Mouse (Mus musculus) embryo, embryonic 11 days (tissue): ENCODE results near the gene Parm1.

ENCODE experiments used
- DNase-seq: peaks from one replicate; pipeline ENCODE4 v3.0.0-alpha.2; 2015

Gene Parm1

DNA sequence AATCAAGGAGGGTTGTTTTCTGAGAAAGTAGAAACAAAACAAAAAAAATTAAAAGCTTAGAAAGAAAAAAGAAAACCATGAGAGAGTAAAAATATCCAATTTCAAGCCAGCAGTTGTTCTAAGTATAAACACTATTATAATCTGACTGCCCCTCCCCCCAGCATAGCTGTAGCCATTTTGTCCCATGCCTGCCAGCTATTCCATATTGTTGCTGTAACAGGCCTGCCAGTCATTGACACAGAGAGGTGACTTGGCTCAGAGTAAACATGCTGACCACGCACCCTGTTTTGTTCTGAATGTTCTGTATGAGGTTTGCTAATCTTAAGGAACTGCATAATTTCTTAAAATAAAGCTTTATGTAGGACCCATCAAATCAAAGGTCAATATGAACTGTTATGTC lies 145.3 kb downstream of the Parm1 start:
- no peak for DNase-seq

DNA sequence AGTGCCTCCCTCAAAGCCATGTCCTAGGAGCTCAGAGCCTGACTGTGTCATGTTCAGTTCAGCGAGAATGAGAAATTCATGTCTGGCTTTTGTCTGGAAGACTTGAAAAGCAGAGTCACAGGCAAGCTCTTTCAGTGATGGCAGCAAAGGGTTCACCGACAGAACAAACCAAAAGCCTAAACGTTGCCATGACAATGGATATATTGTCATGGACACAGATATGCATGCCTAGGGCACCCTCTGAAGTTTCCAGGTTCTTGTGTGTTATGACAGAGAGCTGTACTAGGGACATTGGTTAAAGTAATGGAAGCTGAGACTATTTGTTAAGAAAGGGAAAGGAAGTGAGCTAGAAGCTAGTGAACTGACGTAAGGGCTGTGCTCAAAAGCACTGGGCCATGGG lies 149.7 kb downstream of the Parm1 start:
- DNase-seq: peak; percentile 11

DNA sequence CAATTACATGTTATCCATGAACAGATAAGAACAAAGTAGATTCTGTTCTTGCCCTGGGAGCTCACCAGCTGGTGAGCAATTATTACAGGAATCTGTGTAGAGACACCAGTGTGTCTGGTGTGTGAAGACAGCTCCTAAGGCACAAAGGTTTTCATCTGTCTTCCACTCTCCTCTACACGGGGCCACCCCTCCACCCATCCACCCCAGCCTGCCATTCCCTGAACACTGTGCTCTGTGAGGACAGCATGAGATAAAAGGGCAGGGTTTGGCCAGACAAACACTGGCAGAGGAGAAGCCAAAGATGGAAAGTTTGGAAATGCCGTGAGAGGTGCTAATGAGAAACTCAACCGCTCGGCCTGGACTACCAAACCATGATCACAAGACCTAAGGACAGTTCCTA lies 151.8 kb downstream of the Parm1 start:
- DNase-seq: no peak
